Mouse (Mus musculus) left cerebral cortex, postnatal 14 days (tissue): Measurements from ENCODE around the gene Pygm. TPM values are rescaled to one million over a fixed set of nuclear protein-coding genes. Genes with fewer than 3 reads are reported as not detected.

Experiments
- DNase-seq, 2 experiments: peaks; one replicate each; pipeline ENCODE4 v3.0.0; 2021 to 2022; ENCODE audit warnings: low spot score in 2 of 2, mixed read lengths in 1 of 2
- intact Hi-C: fragments of 180-260 bp; cut with DNase I; formaldehyde crosslinking; loops from one replicate; pipeline ENCODE4 v1.15.1; 2025
- long read RNA-seq, 2 experiments: library from polyadenylated mRNA; stranded (forward); transcript quantifications; one replicate each; pipeline ENCODE4 v2.0.0; 2021
- total RNA-seq, 2 experiments: library from RNA; stranded (reverse); gene quantifications; 2 replicates each; pipeline ENCODE4 v1.2.3; 2021

Pygm gene
- total RNA-seq, result 10 to 100 TPM; 20.6 to 31.9 TPM
- long read RNA-seq, experiment 1, transcript Pygm-201 (20 exons, 2,874 nt), result major isoform, 18 of 21 reads
- long read RNA-seq, experiment 1, partial matches to known transcripts, result 3 of 21 reads
- long read RNA-seq, experiment 1, other reads (novel, unspliced or antisense), result 0 of 21 reads
- long read RNA-seq, experiment 2, transcript Pygm-201 (20 exons, 2,874 nt), result major isoform, 15 of 26 reads
- long read RNA-seq, experiment 2, partial matches to known transcripts, result 10 of 26 reads
- long read RNA-seq, experiment 2, other reads (novel, unspliced or antisense), result 0 of 26 reads

DNA sequence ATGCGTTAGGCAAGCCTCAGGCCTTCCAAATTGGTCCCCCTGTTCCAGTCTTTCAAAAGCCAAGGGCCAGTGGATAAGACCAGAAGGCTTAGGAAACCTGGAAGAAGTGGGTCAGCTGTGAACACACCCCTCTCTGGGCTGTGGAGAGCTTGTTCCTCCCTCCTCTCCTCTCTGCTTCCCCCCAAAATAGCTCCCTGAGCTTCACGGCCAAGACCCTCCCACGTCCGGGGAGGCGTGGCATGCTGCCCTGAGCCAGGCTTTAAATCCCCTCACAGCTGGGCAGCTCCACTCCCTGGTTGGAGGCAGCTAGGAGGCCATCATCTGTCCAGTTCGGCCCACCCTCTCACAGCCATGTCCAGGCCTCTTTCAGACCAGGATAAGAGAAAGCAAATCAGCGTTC is at the start of gene Pygm:
Pygm (plus strand) TSS at position 272 of the 400 bp plus-strand sequence.
- intact Hi-C loops, result no loop called here
- DNase-seq, result peak; percentile 66 to 69

DNA sequence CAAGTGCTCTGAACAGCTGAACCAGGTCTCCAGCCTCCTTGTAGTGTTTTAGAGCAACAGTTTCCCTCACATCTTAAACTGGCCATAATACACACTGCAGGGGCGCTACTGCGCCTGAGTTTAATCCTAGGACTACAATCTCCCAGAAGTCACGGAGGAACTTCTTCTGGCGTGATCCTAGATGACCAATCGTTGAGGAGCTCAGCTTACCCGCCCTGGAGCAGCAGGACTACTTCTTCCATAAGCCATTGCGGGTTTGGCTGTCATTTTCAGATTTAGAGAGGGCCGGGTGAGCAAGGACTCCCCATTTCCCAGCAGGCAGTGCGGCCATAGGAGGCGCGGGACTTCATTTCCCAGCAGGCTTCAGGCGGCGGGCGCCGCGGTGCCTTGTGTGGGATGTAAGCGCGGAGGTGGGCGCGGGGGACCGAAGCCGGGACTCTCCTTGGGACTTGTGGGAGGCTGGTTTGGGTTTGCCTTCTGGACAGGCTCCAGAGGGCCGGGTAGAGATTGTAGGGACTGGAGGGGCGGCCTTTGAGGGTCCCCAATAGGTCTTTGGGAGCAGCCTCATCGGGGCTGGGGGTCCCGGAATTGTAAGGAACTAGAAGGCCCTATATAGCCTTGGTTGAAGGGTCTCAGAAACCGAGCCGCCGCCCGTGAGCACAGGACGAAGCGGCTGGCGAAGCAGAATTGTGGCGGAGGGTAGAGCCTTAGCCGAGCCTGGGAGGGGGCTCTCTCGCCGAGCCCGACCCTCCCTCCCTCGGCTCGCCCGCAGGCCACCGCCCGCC is 49.3 kb upstream of the Pygm start, which contains the start of gene Men1:
Men1 (plus strand) TSS at position 307 of the 785 bp plus-strand sequence.
- intact Hi-C loops, result loop anchor here (10.0 kb wide), 1 partner anchor 250 kb away; the partner anchor contains the start of genes Cdca5, Gm28374, Tmem262 and Zfpl1

DNA sequence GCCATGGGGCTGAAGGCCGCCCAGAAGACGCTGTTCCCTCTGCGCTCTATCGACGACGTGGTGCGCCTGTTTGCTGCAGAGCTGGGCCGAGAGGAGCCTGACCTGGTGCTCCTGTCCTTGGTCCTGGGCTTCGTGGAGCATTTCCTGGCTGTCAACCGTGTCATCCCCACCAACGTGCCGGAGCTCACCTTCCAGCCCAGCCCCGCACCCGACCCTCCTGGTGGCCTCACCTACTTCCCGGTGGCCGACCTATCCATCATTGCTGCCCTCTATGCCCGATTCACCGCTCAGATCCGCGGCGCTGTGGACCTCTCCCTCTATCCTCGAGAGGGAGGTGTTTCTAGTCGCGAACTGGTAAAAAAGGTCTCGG is 48.8 kb upstream of the Pygm start:
- intact Hi-C loops, result loop anchor here (10.0 kb wide), 1 partner anchor 251 kb away; the partner anchor contains the start of genes Cdca5, Gm28374, Tmem262 and Zfpl1
- no peak for DNase-seq

More for the DNA sequence above, 49.3 kb upstream of the Pygm start, which contains the start of gene Men1:
- DNase-seq, result peak; percentile 96 to 97

DNA sequence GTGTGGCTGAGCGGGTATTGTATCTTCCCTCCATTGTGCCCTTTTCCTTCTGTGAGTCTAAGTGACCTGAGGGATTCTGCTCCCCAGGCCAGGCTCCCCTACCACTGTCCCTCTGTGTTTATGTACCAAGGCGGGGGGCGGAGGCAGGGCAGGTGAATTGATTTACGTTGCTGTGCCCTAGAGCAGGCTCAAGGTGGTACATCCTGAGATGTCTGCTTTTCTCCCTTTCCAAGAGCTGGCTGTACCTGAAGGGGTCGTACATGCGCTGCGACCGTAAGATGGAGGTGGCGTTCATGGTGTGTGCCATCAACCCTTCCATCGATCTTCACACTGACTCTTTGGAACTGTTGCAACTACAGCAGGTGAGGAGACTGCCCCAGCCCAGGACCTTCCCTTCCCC is 47.3 kb upstream of the Pygm start:
- no peak for DNase-seq
- intact Hi-C loops, result loop anchor here (10.0 kb wide), 1 partner anchor 252 kb away; the partner anchor contains the start of genes Cdca5, Gm28374, Tmem262 and Zfpl1

GRCm38 (mm10) chr19:6338171-6338570 is 46.0 kb upstream of the Pygm start:
- intact Hi-C loops, result loop anchor here (10.0 kb wide), 1 partner anchor 253 kb away; the partner anchor contains the start of genes Cdca5, Gm28374, Tmem262 and Zfpl1
- DNase-seq, result no peak

DNA sequence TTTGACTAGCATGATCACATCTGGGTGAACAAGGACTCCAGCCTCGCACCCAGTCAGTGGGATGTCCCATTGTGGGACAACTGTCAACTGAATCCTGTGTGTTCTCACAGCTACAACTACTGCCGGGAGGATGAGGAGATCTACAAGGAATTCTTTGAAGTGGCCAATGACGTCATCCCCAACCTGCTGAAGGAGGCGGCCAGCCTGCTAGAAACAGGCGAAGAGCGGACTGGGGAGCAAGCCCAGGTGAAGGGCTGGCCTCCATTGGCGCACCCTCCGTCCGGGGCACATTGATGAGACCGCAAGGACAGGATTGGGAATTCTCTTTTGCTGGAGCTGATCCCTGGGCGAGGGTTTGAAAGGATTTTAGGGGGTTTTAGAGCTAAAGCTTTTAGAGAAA is 45.5 kb upstream of the Pygm start:
- no peak for DNase-seq
- intact Hi-C loops, result loop anchor here (10.0 kb wide), 1 partner anchor 254 kb away; the partner anchor contains the start of genes Cdca5, Gm28374, Tmem262 and Zfpl1

GRCm38 (mm10) chr19:6339191-6339590 is 45.0 kb upstream of the Pygm start:
- intact Hi-C loops, result loop anchor here (10.0 kb wide), 1 partner anchor 254 kb away; the partner anchor contains the start of genes Cdca5, Gm28374, Tmem262 and Zfpl1
- DNase-seq, result no peak

GRCm38 (mm10) chr19:6339890-6340504 is 44.2 kb upstream of the Pygm start:
- no peak for DNase-seq
- intact Hi-C loops, result loop anchor here (10.0 kb wide), 1 partner anchor 255 kb away; the partner anchor contains the start of genes Cdca5, Gm28374, Tmem262 and Zfpl1

DNA sequence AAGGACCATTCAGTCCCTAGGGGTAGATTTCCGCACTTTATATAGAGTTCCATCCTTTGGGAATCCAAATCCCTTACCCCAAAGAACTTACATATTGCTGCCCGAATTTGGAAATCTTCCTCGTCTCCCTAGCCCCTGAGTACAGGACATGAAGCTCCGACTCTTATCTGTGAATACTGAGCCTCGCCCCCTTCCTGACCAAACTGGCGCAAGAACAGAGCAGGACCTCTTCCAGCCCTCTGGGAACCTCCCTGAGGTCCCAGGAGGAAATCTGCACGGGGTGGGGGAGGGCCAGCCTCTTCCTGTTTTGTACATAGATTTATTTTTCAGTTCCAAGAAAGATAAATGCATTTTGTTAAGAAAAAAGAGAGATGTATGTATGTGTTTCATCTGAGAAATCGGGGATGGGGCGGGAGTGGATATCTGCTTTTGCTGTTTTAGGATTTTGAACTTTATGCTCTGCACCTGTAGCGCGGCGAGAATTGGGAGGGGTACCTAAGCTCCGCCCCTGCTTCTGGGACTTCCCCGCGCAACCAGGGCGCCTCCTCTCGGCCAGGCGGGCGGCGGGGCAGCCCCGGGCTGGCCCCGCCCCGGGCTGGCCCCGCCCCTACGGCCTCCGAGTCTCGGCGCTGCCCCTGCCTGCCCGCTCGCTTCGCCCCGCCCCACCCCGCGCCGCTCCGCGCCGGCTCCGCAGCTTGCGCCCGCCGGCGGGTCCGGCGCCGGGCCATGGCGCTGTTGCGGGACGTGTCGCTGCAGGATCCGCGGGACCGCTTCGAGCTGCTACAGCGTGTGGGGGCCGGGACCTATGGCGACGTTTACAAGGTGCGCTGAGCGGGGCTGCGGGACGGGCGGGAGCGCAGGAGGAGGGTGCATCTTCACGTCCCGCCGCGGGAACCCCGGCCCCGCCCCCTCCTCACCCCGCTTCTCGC is 43.4 kb upstream of the Pygm start, which contains the start of gene Map4k2:
Map4k2 (plus strand) TSS at position 612 of the 929 bp plus-strand sequence.
- intact Hi-C loops, result no loop called here
- peak in 1 of 2 experiments; percentile 66 for DNase-seq

- DNase-seq, result no peak
- intact Hi-C loops, result no loop called here
Measured at GRCm38 (mm10) chr19:6341453-6342077, 42.6 kb upstream of the Pygm start.

- DNase-seq, result no peak
Measured at GRCm38 (mm10) chr19:6342276-6342933, 41.8 kb upstream of the Pygm start.

GRCm38 (mm10) chr19:6343066-6343925 is 40.9 kb upstream of the Pygm start:
- no peak for DNase-seq

More at GRCm38 (mm10) chr19:6342276-6342933, 41.8 kb upstream of the Pygm start:
- intact Hi-C loops, result no loop called here

GRCm38 (mm10) chr19:6343996-6344395 is 40.2 kb upstream of the Pygm start:
- intact Hi-C loops, result no loop called here

More at GRCm38 (mm10) chr19:6343066-6343925, 40.9 kb upstream of the Pygm start:
- intact Hi-C loops, result no loop called here

DNA sequence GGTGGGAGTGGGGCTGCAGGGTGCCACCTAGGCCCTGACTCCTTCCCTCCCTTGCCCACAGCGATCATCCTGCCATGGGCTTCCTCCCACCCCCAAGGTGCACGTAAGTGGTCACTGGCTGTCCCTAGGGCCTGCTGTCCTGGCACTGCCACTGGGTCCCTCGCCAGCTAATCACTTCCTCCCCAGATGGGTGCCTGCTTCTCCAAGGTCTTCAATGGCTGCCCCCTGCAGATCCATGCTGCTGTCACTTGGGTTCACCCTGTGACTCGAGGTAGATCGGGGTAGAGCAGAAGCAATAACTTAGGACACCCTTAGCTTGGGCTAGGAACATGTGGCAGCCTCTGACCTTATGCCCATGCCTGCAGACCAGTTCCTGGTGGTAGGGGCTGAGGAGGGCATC is 38.2 kb upstream of the Pygm start:
- no peak for DNase-seq
- intact Hi-C loops, result no loop called here

More at GRCm38 (mm10) chr19:6343996-6344395, 40.2 kb upstream of the Pygm start:
- no peak for DNase-seq

DNA sequence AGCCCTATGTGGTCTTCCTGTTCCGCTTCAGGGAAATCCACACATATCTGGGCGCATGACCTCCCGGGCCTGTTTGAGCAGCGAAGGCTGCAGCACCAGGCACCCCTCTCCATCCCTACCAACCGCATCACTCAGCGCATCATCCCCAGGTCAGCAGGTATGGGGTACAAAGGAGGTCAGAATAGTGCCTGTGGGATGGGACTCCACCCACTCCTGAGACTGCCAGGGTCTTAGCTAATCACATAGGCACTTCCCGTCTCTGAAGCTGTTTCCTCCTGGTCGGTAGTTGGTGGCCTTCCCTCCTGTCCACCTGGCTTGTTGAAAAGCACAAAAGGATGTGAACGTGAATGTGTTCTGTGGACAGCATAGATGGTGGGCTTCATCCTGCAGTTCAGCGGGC is 37.5 kb upstream of the Pygm start:
- intact Hi-C loops, result no loop called here
- no peak for DNase-seq

DNA sequence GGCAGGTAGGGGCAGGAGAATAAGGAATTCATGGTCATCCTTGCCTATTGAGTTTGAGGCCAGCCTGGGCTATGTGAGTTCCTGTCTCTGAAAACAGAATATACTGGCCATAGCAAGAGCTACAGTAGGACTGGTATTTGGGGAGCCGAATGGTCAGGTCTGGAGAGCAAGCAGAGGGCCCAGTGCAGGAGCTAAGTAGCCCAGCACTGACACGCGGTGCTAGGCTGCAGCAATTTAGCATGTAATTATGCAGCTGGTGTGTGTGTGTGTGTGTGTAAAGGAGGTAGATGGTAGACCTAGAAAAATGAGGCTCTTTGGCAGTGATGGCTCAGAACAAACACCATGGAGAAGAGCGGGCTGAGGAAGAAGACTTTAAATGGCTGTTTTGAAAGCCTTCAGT is 36.6 kb upstream of the Pygm start:
- no peak for DNase-seq
- intact Hi-C loops, result no loop called here
